Mouse (Mus musculus): ENCODE measurements around the gene Extl2.

- TF ChIP-seq GATA1 (IDR thresholded peaks at IDR 0.05; ENCODE audit: borderline replicate concordance, low read length) (no peak), FLI1 (IDR thresholded peaks at IDR 0.05; ENCODE audit: low read length) (no peak)
These were observed 15.2 kb upstream of the Extl2 start for GRCm38 (mm10) chr3:115992103-115992502.
